Mouse (Mus musculus): ENCODE data around the gene Dlx2.

The Dlx2 gene

DNA sequence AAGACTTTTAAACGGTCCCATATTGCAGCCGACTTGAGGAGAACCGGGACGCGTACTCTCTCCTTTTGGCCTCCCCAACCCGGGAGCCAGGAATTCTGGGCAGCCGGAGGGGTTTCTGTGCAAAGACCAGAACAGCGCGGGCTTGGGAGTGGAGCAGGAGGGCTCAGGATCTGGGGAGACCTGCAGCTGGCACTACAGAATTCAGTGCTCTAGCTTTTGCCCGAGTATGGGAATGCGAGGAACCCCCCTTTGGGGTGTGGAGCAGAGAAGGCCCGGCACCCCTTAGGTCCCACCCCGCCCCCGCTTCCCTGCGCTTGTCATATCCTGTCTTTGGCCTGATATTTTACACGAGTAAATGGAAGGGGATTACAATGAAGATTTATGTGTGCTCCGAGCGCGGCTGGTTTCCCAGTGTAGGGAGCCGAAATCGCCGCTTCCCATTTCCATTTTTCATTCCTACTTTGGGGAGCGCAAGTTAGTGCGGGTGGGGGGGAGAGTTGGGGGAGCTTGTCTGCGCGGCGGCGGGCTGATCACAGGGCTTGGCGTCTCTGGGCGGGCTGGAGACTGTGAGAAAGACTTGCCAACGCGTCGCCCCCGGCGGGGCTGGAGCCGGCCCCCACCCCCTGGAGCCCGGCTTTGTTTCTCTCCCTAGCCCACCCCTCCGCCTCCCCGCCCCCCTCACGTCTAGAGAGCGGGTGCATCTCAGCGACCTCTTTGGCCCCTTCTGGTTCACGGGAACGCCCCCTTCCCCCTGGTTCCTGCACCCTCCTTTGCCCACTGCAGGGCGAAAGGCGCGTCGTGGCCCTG is 5.7 kb downstream of the Dlx2 start:
- in situ Hi-C loops (cut with MboI; ENCODE audit: low sequenced_read_pairs): no loop called here

DNA sequence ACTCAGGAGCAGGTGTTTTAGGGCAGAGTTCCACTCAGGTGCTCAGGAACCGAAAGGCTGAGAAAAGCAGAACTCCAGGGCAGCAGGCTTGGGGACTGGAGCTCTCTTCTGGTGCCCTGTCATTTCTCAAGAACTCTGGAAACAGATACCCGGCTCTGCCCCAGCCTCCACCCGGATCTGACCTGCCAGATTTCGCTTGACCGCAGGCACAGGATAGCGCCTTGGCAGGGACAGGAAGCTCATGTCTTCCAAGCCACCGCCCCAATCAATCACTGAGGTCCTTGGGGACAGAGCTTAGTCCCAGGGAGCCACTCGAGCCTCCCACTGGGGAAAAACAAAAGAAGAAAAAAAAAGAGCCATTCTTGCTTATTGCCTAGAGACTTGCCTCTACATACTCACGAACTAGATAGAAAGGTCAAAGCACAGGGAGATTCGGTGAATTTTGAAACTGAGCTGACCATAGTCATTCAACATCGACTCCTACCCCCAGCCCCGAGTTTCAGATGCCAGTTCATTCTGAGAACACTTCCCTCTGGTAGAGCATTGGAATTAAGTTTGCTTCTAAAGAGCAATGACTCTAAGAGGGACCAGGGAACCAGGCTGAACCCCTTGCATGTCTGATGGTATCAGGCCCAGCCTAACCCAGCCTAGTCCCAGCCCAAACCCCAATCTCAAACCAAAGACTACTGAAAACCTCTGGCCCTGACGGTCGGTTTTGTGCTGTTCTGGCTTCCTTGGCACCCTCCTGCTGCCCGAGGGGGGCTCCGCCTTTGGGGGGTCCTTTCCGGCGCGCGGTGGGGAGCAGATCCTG is 12.1 kb downstream of the Dlx2 start:
- in situ Hi-C loops (cut with MboI; ENCODE audit: low sequenced_read_pairs): no loop called here

DNA sequence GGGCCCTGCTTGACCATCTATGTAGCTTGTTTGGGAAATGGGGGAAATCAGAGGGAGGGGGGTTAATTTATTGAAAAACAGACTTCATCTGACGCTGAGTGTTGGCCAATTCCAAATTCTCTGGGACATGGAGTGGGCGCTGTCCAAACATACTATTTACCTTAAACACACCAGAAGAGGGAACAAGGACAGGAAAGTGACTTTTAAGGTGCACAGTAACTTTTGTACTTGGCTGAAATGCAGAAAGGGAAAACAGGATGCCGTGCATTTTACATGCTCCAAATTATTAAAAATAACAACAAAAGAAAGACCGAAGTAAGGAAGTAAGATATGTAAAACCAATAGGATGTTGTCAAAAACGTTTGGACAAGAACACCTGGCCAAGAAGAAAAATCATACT is 13.5 kb downstream of the Dlx2 start:
- in situ Hi-C loops (cut with MboI; ENCODE audit: low sequenced_read_pairs): no loop called here

DNA sequence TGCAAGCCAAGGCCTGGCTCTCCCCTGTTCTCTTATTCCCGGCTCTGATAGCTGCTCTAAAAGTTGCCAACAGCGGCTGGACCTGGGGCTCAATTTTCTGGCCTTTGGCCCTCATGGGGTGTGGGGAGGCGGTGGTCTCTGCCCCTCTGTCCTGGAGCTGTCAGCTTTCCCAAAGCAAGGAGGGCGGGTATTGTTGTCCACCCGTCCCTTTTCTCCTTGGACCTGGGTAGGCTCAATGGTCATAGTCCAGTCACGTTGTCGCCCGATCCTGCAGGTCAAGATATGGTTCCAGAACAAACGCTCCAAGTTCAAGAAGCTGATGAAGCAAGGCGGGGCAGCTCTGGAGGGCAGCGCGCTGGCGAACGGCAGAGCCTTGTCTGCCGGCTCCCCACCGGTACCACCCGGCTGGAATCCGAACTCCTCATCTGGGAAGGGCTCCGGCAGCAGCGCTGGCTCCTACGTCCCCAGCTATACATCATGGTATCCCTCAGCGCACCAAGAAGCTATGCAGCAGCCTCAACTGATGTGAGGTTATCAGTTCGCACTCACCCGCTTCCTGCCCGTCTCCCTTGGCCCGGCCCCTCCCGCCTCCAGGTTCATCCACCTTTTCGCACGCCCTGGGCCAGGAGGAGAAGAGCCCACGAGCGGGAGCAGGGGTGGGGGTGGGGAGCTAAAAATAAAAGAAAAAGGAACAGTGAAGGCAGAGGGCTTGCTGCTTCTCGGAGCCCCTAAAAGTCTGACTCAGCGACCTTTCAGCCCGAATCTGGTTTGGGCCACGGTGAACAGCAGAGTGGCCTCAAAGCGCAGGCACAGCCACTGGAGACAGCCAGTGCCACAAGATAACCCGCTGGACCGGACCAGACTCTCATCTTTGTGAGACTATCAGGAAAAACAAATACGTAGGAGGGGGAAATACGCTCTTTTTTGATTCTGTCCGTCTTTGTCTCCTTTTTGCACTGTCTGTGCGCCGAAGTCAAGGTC is 14.3 kb downstream of the Dlx2 start:
- in situ Hi-C loops (cut with MboI; ENCODE audit: low sequenced_read_pairs): no loop called here

DNA sequence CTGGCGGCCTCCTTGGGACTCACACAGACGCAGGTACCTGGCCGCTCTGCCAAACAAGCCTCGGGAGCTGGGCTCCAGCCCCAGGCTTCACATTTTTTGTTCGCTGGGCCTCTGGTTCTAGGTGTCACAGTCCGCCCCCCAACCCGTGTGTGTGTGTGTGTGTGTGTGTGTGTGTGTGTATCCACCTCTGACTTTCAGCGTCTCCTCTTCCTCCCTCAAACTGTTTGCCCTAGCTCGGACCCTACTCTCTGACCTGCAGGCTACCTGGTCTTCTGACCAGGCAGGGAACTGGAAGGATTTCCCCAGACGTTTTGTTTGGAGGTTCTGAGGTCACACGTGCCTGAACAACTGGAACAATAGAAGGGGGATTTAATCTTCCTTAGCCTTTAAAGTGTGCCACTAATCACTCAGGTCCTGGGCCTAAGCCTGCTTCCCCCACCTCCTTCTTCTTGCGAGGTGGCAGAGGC is 15.4 kb downstream of the Dlx2 start:
- in situ Hi-C loops (cut with MboI; ENCODE audit: low sequenced_read_pairs): no loop called here

DNA sequence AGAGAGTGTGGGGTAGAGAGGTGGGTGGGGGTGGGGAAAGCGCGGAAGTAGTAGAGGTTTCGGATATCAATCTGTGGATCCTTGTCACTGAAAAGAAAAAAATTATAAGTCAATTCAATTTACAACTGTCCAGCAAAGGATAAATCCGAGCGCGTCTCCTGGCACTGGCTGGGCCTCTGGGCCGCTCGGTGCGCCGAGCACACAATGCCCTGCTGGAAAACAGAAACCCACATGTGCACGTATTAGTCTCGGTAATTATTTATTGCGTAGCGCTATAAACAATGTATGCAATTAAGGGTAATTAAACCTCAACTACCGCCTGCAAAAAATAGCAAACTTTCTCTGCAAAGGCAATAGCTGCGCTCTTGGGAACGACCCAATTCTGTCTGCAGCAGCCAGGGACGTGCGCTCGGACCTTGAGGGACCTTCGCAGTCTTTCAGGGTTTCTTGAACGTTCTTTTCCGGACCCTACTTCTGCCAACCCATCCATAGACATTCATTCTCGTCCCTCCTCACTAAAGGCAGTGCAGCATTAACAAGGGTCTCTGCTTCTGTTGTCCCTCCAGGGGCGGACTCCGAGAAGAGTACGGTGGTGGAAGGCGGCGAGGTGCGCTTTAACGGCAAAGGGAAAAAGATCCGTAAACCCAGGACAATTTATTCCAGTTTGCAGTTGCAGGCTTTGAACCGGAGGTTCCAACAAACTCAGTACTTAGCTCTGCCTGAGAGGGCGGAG is 16.0 kb downstream of the Dlx2 start:
- in situ Hi-C loops (cut with MboI; ENCODE audit: low sequenced_read_pairs): no loop called here

DNA sequence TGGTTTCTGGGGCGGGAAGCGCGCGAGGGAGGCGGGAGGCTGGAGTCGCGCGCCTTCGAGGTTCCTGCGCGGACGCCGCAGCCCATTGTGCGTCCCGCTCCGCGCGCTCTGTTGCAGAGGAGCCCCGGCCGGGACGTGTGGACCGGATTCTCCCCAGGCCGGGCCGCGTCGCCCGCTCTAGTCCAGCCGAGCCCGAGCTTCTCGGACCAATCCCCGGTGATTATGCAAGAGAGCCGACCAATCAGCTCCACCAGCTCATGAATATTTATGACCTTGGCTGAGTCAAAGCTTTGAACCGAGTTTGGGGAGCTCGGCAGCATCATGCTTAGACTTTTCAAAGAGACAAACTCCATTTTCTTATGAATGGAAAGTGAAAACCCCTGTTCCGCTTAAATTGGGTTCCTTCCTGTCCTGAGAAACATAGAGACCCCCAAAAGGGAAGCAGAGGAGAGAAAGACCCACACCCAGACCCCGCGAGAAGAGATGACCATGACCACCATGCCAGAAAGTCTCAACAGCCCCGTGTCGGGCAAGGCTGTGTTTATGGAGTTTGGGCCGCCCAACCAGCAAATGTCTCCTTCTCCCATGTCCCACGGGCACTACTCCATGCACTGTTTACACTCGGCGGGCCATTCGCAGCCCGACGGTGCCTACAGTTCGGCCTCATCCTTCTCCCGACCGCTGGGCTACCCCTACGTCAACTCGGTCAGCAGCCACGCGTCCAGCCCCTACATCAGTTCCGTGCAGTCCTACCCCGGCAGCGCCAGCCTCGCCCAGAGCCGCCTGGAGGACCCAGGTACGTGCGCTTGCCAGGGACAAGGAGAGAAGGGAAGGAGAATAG is 16.8 kb downstream of the Dlx2 start:
- in situ Hi-C loops (cut with MboI; ENCODE audit: low sequenced_read_pairs): no loop called here

DNA sequence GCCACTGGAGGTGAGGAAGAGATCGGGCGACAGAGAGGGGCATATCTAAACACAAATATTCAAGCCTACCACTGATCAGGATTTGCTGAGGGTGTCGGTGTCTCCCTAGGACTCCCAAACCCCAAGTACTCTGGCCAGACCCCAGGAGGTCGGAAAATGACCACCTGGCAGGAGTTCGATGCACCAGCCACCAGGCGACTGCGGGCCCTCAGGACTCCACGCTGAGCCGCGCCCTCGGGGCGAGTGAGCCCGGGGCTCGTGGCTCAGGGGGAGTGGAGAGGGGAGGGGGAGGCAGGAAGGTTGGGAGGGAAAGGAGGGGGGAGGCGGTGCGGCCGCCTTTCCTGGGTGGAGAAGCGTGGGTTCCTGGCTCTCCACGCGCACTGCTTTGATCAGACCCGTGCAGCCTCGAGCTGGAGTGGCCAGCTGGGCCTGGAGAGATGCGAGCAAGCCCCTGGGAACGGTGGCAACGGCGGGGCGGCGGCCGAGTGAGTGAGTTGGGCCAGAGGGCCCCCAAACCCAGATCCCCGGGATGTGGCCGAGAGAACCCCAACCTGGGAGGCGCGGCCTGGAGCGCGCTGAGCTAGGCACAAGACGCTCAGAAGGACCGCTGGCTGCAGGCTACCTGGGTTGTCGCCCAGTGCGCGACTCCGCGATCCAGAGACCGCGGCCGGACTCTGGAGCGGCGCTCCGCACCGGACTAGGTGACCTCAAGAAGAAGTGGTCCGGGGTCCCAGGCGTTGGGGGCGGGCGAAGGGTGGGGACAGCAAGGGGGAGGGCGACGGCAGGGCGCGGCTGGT is 17.6 kb downstream of the Dlx2 start:
- in situ Hi-C loops (cut with MboI; ENCODE audit: low sequenced_read_pairs): no loop called here

DNA sequence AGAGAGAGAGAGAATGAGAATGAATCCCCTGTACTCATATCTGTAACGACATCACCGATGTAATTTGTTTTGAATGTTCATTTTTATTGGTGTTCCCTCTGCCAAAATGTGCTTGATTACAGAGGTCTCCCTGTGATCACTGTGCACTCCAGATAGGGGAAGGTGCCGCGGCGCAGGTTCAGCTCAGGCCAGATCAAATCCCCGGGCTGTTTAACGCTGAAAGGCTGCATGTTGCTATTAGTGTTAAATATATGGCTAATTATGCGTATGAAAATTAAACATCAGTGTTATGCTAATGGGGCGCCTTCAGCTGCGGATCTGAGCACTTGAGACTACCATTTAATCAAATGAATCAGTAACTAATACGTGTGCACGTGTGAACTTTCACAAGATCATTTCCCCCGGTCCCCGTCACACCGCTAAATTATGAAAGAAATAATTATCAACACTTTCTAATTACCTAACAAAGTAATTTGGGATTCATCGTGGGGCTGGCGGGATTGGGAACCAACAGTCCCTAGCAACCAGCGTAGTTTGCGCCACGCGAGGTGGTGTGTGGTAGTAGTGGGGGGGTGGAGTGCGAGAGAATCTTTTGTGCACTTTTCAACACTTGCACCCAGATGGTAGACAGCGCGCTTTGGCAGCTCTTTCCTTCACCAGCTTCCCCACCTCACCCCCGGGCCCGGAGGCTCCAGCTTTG is 18.4 kb downstream of the Dlx2 start, which contains the start of gene Dlx1:
Gene Dlx1 (plus strand): TSS at position 100 of the 700 bp plus-strand sequence.
- in situ Hi-C loops (cut with MboI; ENCODE audit: low sequenced_read_pairs): no loop called here

DNA sequence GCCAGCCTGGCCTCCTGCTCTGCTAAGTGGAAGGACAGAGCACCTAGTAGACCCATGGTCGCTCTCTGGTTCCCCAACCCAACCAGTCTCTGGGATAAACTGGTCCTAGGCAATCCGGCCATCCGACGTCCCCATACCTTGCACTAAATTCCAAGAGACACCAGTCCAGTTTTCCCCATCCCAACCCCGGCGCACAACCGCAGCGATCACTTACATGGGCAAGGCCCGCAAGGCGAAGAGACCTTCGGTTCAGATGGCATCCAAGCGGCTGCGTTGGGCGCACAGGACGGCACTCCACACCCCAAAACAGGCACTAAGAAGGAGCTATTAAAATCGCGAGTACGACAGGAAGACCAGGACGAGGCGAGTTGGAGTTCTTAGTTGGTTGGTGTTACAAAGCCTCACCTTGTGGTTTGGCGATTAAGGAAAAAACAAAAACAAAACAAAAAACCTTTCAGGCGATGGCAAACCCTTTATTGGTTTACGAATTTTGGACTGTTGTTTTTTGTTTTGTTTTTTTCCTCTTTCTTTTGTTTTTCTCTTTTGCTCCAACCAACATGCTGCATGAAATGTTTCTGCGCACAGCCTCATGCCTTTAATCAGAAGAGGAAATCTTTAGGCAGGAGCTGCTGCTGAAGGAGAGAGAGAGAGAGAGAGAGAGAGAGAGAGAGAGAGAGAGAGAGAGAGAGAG is 19.1 kb downstream of the Dlx2 start:
- in situ Hi-C loops (cut with MboI; ENCODE audit: low sequenced_read_pairs): no loop called here

DNA sequence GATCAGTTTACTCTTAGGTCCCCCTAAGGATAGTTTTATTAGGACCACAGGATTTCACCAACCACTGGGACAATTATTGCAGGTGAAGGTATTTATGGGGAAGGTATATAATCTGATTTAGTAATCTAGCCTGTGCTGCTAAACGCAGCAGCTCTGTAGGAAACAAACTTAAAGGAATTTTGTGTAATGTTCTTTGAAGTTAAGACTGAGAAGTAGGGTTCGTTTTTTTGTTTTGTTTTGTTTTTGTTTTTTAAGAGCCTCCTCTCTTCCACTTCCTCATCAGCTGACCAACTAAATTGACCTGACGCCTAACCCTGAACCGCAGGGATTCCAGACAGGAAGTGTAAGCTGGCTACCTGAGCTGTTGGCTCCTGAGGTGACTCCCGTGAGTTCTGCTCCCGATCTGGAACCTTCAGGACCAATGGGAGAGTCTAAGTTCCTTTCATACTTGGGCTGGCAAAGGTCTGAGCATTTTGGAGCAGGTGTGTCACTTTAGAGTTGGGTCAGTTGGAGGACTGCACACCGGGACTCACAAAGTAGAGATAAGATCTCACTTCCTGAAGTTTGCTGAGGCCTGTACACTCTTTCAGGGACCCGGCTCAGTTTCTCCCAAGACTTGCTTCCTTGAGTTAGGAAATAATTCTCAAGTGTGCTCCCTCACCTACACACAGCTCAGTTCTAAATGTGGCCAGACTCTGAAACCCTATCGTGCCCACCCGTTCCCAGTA is 19.8 kb downstream of the Dlx2 start:
- in situ Hi-C loops (cut with MboI; ENCODE audit: low sequenced_read_pairs): no loop called here

DNA sequence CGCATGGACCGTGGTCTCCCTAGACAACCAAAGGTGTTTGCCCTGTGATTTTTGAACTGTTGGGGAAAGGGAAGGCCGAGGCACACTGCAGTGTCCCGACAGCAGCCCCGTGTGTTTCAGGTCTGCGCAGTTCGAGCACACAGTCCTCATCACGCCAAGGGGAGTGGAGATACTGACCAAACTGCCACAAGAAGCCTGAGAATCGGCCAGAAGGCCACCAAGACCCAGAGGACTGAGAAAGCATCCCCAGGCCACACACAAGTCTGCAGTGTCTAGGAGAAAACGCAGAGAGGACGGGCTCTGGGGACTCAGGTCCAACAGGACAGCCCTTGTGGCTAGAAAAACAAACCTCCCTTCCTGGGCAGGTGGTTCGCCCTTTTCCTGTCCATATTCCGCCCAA is 21.8 kb downstream of the Dlx2 start:
- in situ Hi-C loops (cut with MboI; ENCODE audit: low sequenced_read_pairs): no loop called here

DNA sequence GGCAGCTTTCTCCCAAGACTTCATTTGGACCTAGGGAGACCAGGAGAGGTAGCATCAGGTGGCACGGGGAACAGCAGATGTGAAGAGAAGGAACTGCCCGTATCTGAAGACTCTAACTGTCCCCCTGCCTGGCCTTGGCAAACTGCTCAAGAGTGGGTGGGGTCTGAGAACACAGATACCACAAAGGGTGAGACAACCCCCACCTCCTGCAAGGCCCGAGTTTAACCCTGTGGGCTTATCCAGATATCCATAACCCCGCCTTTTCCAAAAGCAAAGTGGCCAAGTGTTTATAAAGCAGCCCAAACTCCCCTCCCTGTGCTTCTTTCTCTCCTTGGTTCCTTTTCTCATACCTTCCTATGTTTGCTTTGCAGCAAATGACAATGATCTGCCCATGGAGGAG is 23.1 kb downstream of the Dlx2 start:
- in situ Hi-C loops (cut with MboI; ENCODE audit: low sequenced_read_pairs): no loop called here

DNA sequence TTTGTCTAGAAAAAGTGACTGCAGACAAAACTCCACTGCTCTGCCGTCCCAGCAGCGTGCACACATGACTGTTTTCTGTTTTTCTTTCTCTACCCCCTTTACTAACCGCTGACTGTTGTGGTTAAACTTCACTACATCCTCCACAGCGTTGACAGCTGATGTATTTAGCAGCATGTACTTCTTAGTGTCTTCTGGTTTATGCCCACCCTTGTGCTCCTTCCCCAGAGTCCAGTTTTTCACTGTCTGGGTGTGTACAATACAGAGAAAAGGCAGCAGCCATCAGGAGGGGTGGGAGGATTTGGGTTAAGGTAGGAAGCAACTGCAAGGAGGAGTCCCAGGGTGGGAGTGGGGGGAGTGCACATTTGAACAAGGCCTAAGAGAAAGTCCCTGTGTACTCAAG is 23.7 kb downstream of the Dlx2 start:
- in situ Hi-C loops (cut with MboI; ENCODE audit: low sequenced_read_pairs): no loop called here

DNA sequence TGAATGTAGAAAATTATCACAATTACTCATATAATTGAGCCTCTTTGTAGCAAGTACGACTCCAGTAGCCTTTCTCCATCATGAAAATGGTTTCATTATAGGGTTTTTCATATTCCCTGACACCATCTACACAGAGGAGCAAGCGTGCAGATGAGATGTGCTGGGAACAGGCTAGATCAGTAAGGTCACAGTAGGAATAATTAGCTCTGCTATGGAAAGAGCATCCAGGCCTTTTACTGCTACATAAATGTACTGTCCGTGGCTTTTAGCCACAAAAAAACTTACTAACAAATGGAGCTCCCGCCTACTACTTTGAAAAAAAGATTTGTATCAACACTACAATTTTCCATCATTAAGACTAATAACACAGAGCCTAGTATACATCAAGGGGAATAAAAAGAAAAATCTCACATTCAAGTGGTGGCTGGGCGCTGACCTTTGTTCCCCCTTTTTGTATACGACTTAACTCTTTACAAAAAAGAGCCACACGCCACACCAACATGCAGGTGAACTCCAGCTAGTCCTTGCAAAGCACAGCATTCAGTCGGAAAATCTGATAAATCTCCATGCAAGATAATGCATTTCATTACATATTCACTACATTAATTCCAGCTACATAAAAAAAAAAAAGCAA is 29.0 kb downstream of the Dlx2 start:
- in situ Hi-C loops (cut with MboI; ENCODE audit: low sequenced_read_pairs): no loop called here

DNA sequence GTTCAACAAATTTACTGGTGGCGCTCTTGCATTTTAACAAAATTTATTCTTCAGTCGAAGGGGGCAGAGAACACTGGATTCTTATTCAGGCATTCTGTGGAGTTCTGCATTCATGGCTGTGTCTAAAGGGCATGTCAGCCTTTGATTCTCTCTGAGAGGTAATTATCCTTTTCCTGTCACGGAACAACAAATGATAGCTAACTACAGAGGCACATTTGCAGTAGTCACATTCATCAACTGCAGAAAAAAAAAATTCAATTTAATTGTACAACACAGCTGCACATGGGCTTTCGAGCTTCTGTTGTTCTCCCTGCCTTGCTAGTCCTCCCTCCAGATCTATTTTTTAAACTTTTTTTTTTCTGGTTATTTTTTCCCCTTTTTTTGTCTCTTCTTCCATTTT is 29.6 kb downstream of the Dlx2 start:
- in situ Hi-C loops (cut with MboI; ENCODE audit: low sequenced_read_pairs): no loop called here

All from CH12F3 (cell line).